Comparison of ENCODE assay signal across 22 mouse cellular contexts in genomic region chr9:27458335-27459040, GRCm38 (mm10).
DNase-seq lines count a peak whose midpoint lies in the region; ATAC-seq and TF ChIP-seq lines count a peak whose summit lies in the region.
"Had no signal": no experiment of that assay in that cellular context is flagged by ENCODE, and none has a peak within 500 bp of the region (broad histone marks: within the 10 kb centered on the region; RNA-seq: fewer than 3 reads in every experiment).

No protein-coding gene starts in this region.

- no peak for ATAC-seq in lung, embryonic 14.5 days (ENCODE audit: insufficient read depth)
- ATAC-seq in midbrain, embryonic 13.5 days: peak; percentile 24; the same call in 1 of the 2 replicates
- no peak for ATAC-seq in midbrain, embryonic 15.5 days (replicated peaks)
- ATAC-seq in midbrain, postnatal 0 days (ENCODE audit: low FRiP score): no peak
- ATAC-seq: activated CD4-positive, CD25-positive, alpha-beta regulatory T cell, adult 4 months; forebrain, embryonic 13.5 days; intestine, embryonic 15.5 days had no signal

- H3K9ac ChIP-seq in lung, embryonic 14.5 days: no peak overlapping the region
- no peak overlapping the region for H3K9ac ChIP-seq in midbrain, embryonic 13.5 days (replicated peaks)
- no peak overlapping the region for H3K9ac ChIP-seq in midbrain, embryonic 15.5 days
- no peak overlapping the region for H3K9ac ChIP-seq in midbrain, postnatal 0 days (replicated peaks; ENCODE audit: low read length, poor library complexity, severe bottlenecking)
- H3K9ac ChIP-seq: embryonic facial prominence, embryonic 12.5 days; embryonic facial prominence, embryonic 15.5 days; forebrain, embryonic 13.5 days; hindbrain, embryonic 15.5 days; intestine, embryonic 15.5 days had no signal

- no peaks in the 10 kb centered on the region for H3K9me3 ChIP-seq in heart, embryonic 10.5 days
- H3K9me3 ChIP-seq in lung, embryonic 14.5 days (ENCODE audit: low read depth, low read length): no peaks in the 10 kb centered on the region
- H3K9me3 ChIP-seq in midbrain, embryonic 13.5 days: no peaks in the 10 kb centered on the region
- H3K9me3 ChIP-seq in midbrain, embryonic 15.5 days: no peaks in the 10 kb centered on the region
- H3K9me3 ChIP-seq in midbrain, postnatal 0 days (ENCODE audit: low read length): no peaks in the 10 kb centered on the region
- H3K9me3 ChIP-seq: embryonic facial prominence, embryonic 12.5 days; embryonic facial prominence, embryonic 15.5 days; forebrain, embryonic 13.5 days; hindbrain, embryonic 15.5 days; intestine, embryonic 15.5 days had no signal

- H3K36me3 ChIP-seq in heart, embryonic 10.5 days: no peaks in the 10 kb centered on the region
- no peaks in the 10 kb centered on the region for H3K36me3 ChIP-seq in lung, embryonic 14.5 days (ENCODE audit: insufficient read depth)
- H3K36me3 ChIP-seq in midbrain, embryonic 13.5 days: no peaks in the 10 kb centered on the region
- no peaks in the 10 kb centered on the region for H3K36me3 ChIP-seq in midbrain, embryonic 15.5 days (replicated peaks)
- H3K36me3 ChIP-seq in midbrain, postnatal 0 days (ENCODE audit: insufficient read depth, low read length): no peaks in the 10 kb centered on the region
- H3K36me3 ChIP-seq: embryonic facial prominence, embryonic 12.5 days; embryonic facial prominence, embryonic 15.5 days; hindbrain, embryonic 15.5 days; intestine, embryonic 15.5 days had no signal

- no peak overlapping the region for H3K4me3 ChIP-seq in heart, embryonic 10.5 days
- H3K4me3 ChIP-seq in lung, embryonic 14.5 days (ENCODE audit: low read depth, low read length): no peak overlapping the region
- H3K4me3 ChIP-seq in midbrain, embryonic 13.5 days (replicated peaks): no peak overlapping the region
- no peak overlapping the region for H3K4me3 ChIP-seq in midbrain, embryonic 15.5 days
- no peak overlapping the region for H3K4me3 ChIP-seq in midbrain, postnatal 0 days (ENCODE audit: low read depth, low read length)
- H3K4me3 ChIP-seq: embryonic facial prominence, embryonic 12.5 days; embryonic facial prominence, embryonic 15.5 days; forebrain, embryonic 13.5 days; heart, adult 2 months; hindbrain, embryonic 15.5 days; intestine, embryonic 15.5 days had no signal

- 0 out of 2 replicates have a peak, but pooled peaks have one; percentile 1 for TF ChIP-seq CTCF in lung, embryonic 14.5 days (IDR thresholded peaks at IDR 0.05; ENCODE audit: low read depth)
- TF ChIP-seq CTCF in midbrain, postnatal 0 days (IDR thresholded peaks at IDR 0.05): peak; percentile 11; the same call in 1 of the 2 replicates

- H3K27me3 ChIP-seq in heart, embryonic 10.5 days (ENCODE audit: insufficient read depth, poor library complexity, severe bottlenecking): no peaks in the 10 kb centered on the region
- no peaks in the 10 kb centered on the region for H3K27me3 ChIP-seq in lung, embryonic 14.5 days (ENCODE audit: insufficient read depth, low read length)
- no peaks in the 10 kb centered on the region for H3K27me3 ChIP-seq in midbrain, embryonic 13.5 days
- H3K27me3 ChIP-seq in midbrain, embryonic 15.5 days (replicated peaks): no peaks in the 10 kb centered on the region
- no peaks in the 10 kb centered on the region for H3K27me3 ChIP-seq in midbrain, postnatal 0 days (ENCODE audit: insufficient read depth, low read length)
- H3K27me3 ChIP-seq: embryonic facial prominence, embryonic 12.5 days; embryonic facial prominence, embryonic 15.5 days; forebrain, embryonic 13.5 days; hindbrain, embryonic 15.5 days; intestine, embryonic 15.5 days had no signal

- DNase-seq in heart, adult 11 months: peak; percentile 50
- DNase-seq in heart, embryonic 10.5 days (ENCODE audit: low spot score): no peak
- DNase-seq in lung, embryonic 14.5 days: no peak
- no peak for DNase-seq in lung, postnatal 36 days
- no peak for DNase-seq in midbrain, postnatal 0 days (ENCODE audit: low spot score)
- DNase-seq in cerebellum, adult 9-10 months: no peak
- DNase-seq: adrenal gland, adult 8-10 months; adrenal gland, postnatal 25 days; cerebellum, adult 18-20 months; cerebellum, adult 9-11 months; cerebellum, postnatal 25 days; gastrocnemius, postnatal 25 days; heart, adult 2 months had no signal

- WGBS in heart, embryonic 10.5 days: 58% methylated on average over 3 of the region's 3 CpGs
- 46% methylated on average over 3 of the region's 3 CpGs for WGBS in lung, embryonic 14.5 days
- WGBS in midbrain, embryonic 13.5 days: 14% methylated on average over 3 of the region's 3 CpGs
- WGBS in midbrain, embryonic 15.5 days: 9% methylated on average over 3 of the region's 3 CpGs
- WGBS in midbrain, postnatal 0 days: 24% methylated on average over 3 of the region's 3 CpGs

- H3K27ac ChIP-seq in heart, embryonic 10.5 days: no peak overlapping the region
- no peak overlapping the region for H3K27ac ChIP-seq in lung, embryonic 14.5 days (ENCODE audit: low read depth)
- no peak overlapping the region for H3K27ac ChIP-seq in midbrain, embryonic 13.5 days
- no peak overlapping the region for H3K27ac ChIP-seq in midbrain, embryonic 15.5 days
- H3K27ac ChIP-seq in midbrain, postnatal 0 days (ENCODE audit: low read depth, low read length): no peak overlapping the region
- H3K27ac ChIP-seq: embryonic facial prominence, embryonic 12.5 days; embryonic facial prominence, embryonic 15.5 days; forebrain, embryonic 13.5 days; heart, adult 2 months; hindbrain, embryonic 15.5 days; intestine, embryonic 15.5 days had no signal

- H3K4me2 ChIP-seq in lung, embryonic 14.5 days: no peak overlapping the region
- H3K4me2 ChIP-seq in midbrain, embryonic 13.5 days (replicated peaks): no peak overlapping the region
- H3K4me2 ChIP-seq in midbrain, embryonic 15.5 days: no peak overlapping the region
- no peak overlapping the region for H3K4me2 ChIP-seq in midbrain, postnatal 0 days (ENCODE audit: low read depth, low read length, poor library complexity, severe bottlenecking)
- H3K4me2 ChIP-seq: embryonic facial prominence, embryonic 12.5 days; embryonic facial prominence, embryonic 15.5 days; forebrain, embryonic 13.5 days; heart, embryonic 11.5 days; hindbrain, embryonic 15.5 days; intestine, embryonic 15.5 days had no signal

- H3K4me1 ChIP-seq in heart, embryonic 10.5 days: no peaks in the 10 kb centered on the region
- H3K4me1 ChIP-seq in lung, embryonic 14.5 days (ENCODE audit: insufficient read depth): no peaks in the 10 kb centered on the region
- peaks cover 15% of the 10 kb centered on the region for H3K4me1 ChIP-seq in midbrain, embryonic 13.5 days (replicated peaks)
- no peaks in the 10 kb centered on the region for H3K4me1 ChIP-seq in midbrain, embryonic 15.5 days
- no peaks in the 10 kb centered on the region for H3K4me1 ChIP-seq in midbrain, postnatal 0 days (ENCODE audit: insufficient read depth, low read length)
- H3K4me1 ChIP-seq: embryonic facial prominence, embryonic 12.5 days; embryonic facial prominence, embryonic 15.5 days; hindbrain, embryonic 15.5 days; intestine, embryonic 15.5 days had no signal
